Mouse (Mus musculus): ENCODE measurements around the gene Camk2g. TPM values are rescaled to one million over a fixed set of nuclear protein-coding genes. Genes with fewer than 3 reads are reported as not detected.

The Camk2g gene
- polyA plus RNA-seq, 1 experiment from 2014 or later: 166 TPM

Small RNAs within 50 kb of the gene (microRNA-seq; reads per million reads assigned to microRNA genes)
- 1.8 reads per million, percentile 5 among the genes with 10 or more reads in this experiment for gene Mir6946

Other genes with a start within 250 kb of the Camk2g start
- gene Ppp3cb, start 247.5 kb downstream of the Camk2g start, polyA plus RNA-seq (2014; fragmentation: Nextera tagmentation; extraction: Ambion mirVana): 121 and 123 TPM in 2 replicates
- 13.1 and 13.2 TPM in 2 replicates for gene Usp54, start 153.0 kb downstream of the Camk2g start, polyA plus RNA-seq (2014; fragmentation: Nextera tagmentation; extraction: Ambion mirVana)
- gene Myoz1, start 137.5 kb downstream of the Camk2g start, polyA plus RNA-seq (2014; fragmentation: Nextera tagmentation; extraction: Ambion mirVana): not detected in 2 replicates
- gene Synpo2l, start 125.7 kb downstream of the Camk2g start, polyA plus RNA-seq (2014; fragmentation: Nextera tagmentation; extraction: Ambion mirVana): 0.07 and 0.09 TPM in 2 replicates
- 84.9 and 87.1 TPM in 2 replicates for gene Sec24c, start 119.8 kb downstream of the Camk2g start, polyA plus RNA-seq (2014; fragmentation: Nextera tagmentation; extraction: Ambion mirVana)
- gene Fut11, start 99.1 kb downstream of the Camk2g start, polyA plus RNA-seq (2014; fragmentation: Nextera tagmentation; extraction: Ambion mirVana): 25.1 and 31.8 TPM in 2 replicates
- gene Chchd1, start 91.1 kb downstream of the Camk2g start, polyA plus RNA-seq (2014; fragmentation: Nextera tagmentation; extraction: Ambion mirVana): 169 and 194 TPM in 2 replicates
- 38.5 and 50.5 TPM in 2 replicates for gene Zswim8, start 86.5 kb downstream of the Camk2g start, polyA plus RNA-seq (2014; fragmentation: Nextera tagmentation; extraction: Ambion mirVana)
- gene Ndst2, start 59.5 kb downstream of the Camk2g start, polyA plus RNA-seq (2014; fragmentation: Nextera tagmentation; extraction: Ambion mirVana): 17.1 and 17.7 TPM in 2 replicates
- gene Plau, start 42.6 kb upstream of the Camk2g start, polyA plus RNA-seq (2014; fragmentation: Nextera tagmentation; extraction: Ambion mirVana): 0.27 and 0.34 TPM in 2 replicates
- gene Vcl, start 135.3 kb upstream of the Camk2g start, polyA plus RNA-seq (2014; fragmentation: Nextera tagmentation; extraction: Ambion mirVana): 19.3 and 19.7 TPM in 2 replicates

Measured in hindbrain, embryonic 14.5 days (tissue).